Mouse (Mus musculus): ENCODE measurements around the gene Rab31. TPM values are rescaled to one million over a fixed set of nuclear protein-coding genes. Genes with fewer than 3 reads are reported as not detected.

Rab31 gene
- polyA plus RNA-seq, 1 experiment: 60.7 TPM

GRCm38 (mm10) chr17:65806416-65806815, 33.9 kb upstream of the Rab31 start:
- Histone ChIP-seq H3ac (ENCODE audit: control insufficient read depth, insufficient read length) (no peak overlapping the region), H3K79me2 (ENCODE audit: control insufficient read depth, insufficient read depth) (peaks cover 86% of the 10 kb centered on the region), H3K4me2 (ENCODE audit: low read depth) (no peak overlapping the region), H3K4me3 (no peak overlapping the region), H3K36me3 (ENCODE audit: control insufficient read depth, insufficient read depth) (peaks cover 17% of the 10 kb centered on the region), H3K27me3 (ENCODE audit: control insufficient read depth, insufficient read depth, insufficient read length) (no peaks in the 10 kb centered on the region)
- TF ChIP-seq REST (IDR thresholded peaks at IDR 0.05; ENCODE audit: insufficient read depth, insufficient read length): no peak
- TF ChIP-seq TCF3 (IDR thresholded peaks at IDR 0.05; ENCODE audit: insufficient read length, low read depth): no peak
- TF ChIP-seq E2F4 (IDR thresholded peaks at IDR 0.05; ENCODE audit: insufficient read depth): no peak
- no peak for TF ChIP-seq MYOD1 (IDR thresholded peaks at IDR 0.05; ENCODE audit: control insufficient read depth in 1 of 3, insufficient read length in 2 of 3, low read depth in 2 of 3)
- no peak for TF ChIP-seq SRF (IDR thresholded peaks at IDR 0.05; ENCODE audit: control insufficient read depth, insufficient read length, low read depth)
- no peak for TF ChIP-seq POLR2A (IDR thresholded peaks at IDR 0.05; ENCODE audit: insufficient read length, low read depth)
- TF ChIP-seq TCF12 (IDR thresholded peaks at IDR 0.05; ENCODE audit: insufficient read depth, poor library complexity, severe bottlenecking): no peak
- TF ChIP-seq CEBPB (IDR thresholded peaks at IDR 0.05; ENCODE audit: insufficient read depth, poor library complexity, severe bottlenecking): no peak
- no peak for TF ChIP-seq USF1 (IDR thresholded peaks at IDR 0.05; ENCODE audit: low read depth)
- TF ChIP-seq MYOG (IDR thresholded peaks at IDR 0.05; ENCODE audit: control insufficient read depth in 1 of 3, insufficient read depth in 1 of 3, insufficient read length in 2 of 3, low read depth in 2 of 3): no peak
- TF ChIP-seq MAX (IDR thresholded peaks at IDR 0.05; ENCODE audit: low read depth): no peak
- no peak for TF ChIP-seq POLR2AphosphoS2 (IDR thresholded peaks at IDR 0.05; ENCODE audit: insufficient read length, low read depth)

GRCm38 (mm10) chr17:65805966-65806365, 33.4 kb upstream of the Rab31 start:
- TF ChIP-seq TCF12 (IDR thresholded peaks at IDR 0.05; ENCODE audit: insufficient read depth, poor library complexity, severe bottlenecking) (no peak), MAX (IDR thresholded peaks at IDR 0.05; ENCODE audit: low read depth) (no peak), POLR2A (IDR thresholded peaks at IDR 0.05; ENCODE audit: insufficient read length, low read depth) (no peak), SRF (IDR thresholded peaks at IDR 0.05; ENCODE audit: control insufficient read depth, insufficient read length, low read depth) (no peak), E2F4 (IDR thresholded peaks at IDR 0.05; ENCODE audit: insufficient read depth) (no peak), MYOG (IDR thresholded peaks at IDR 0.05; ENCODE audit: control insufficient read depth in 1 of 3, insufficient read depth in 1 of 3, insufficient read length in 2 of 3, low read depth in 2 of 3) (no peak), POLR2AphosphoS2 (IDR thresholded peaks at IDR 0.05; ENCODE audit: insufficient read length, low read depth) (no peak)

GRCm38 (mm10) chr17:65802026-65802425, 29.5 kb upstream of the Rab31 start:
- peaks cover 97% of the 10 kb centered on the region for H3K79me2 ChIP-seq (ENCODE audit: control insufficient read depth, insufficient read depth)
- H3K36me3 ChIP-seq (ENCODE audit: control insufficient read depth, insufficient read depth): no peaks in the 10 kb centered on the region
- no peak for TF ChIP-seq MYOD1 (IDR thresholded peaks at IDR 0.05; ENCODE audit: control insufficient read depth in 1 of 3, insufficient read length in 2 of 3, low read depth in 2 of 3)
- no peak for TF ChIP-seq CEBPB (IDR thresholded peaks at IDR 0.05; ENCODE audit: insufficient read depth, poor library complexity, severe bottlenecking)
- no peak for TF ChIP-seq TCF12 (IDR thresholded peaks at IDR 0.05; ENCODE audit: insufficient read depth, poor library complexity, severe bottlenecking)
- no peak for TF ChIP-seq MAX (IDR thresholded peaks at IDR 0.05; ENCODE audit: low read depth)
- TF ChIP-seq MYOG (IDR thresholded peaks at IDR 0.05; ENCODE audit: control insufficient read depth in 1 of 3, insufficient read depth in 1 of 3, insufficient read length in 2 of 3, low read depth in 2 of 3): no peak
- no peak for TF ChIP-seq POLR2AphosphoS2 (IDR thresholded peaks at IDR 0.05; ENCODE audit: insufficient read length, low read depth)
- no peak for TF ChIP-seq USF1 (IDR thresholded peaks at IDR 0.05; ENCODE audit: low read depth)
- TF ChIP-seq POLR2A (IDR thresholded peaks at IDR 0.05; ENCODE audit: insufficient read length, low read depth): no peak
- no peak for TF ChIP-seq TCF3 (IDR thresholded peaks at IDR 0.05; ENCODE audit: insufficient read length, low read depth)
- TF ChIP-seq E2F4 (IDR thresholded peaks at IDR 0.05; ENCODE audit: insufficient read depth): no peak
- no peak for TF ChIP-seq REST (IDR thresholded peaks at IDR 0.05; ENCODE audit: insufficient read depth, insufficient read length)
- no peak for TF ChIP-seq SRF (IDR thresholded peaks at IDR 0.05; ENCODE audit: control insufficient read depth, insufficient read length, low read depth)

More at GRCm38 (mm10) chr17:65805966-65806365, 33.4 kb upstream of the Rab31 start:
- H3ac ChIP-seq (ENCODE audit: control insufficient read depth, insufficient read length): no peak overlapping the region
- no peak overlapping the region for H3K4me3 ChIP-seq
- H3K27me3 ChIP-seq (ENCODE audit: control insufficient read depth, insufficient read depth, insufficient read length): no peaks in the 10 kb centered on the region
- peaks cover 13% of the 10 kb centered on the region for H3K36me3 ChIP-seq (ENCODE audit: control insufficient read depth, insufficient read depth)
- H3K79me2 ChIP-seq (ENCODE audit: control insufficient read depth, insufficient read depth): peaks cover 91% of the 10 kb centered on the region
- no peak overlapping the region for H3K4me2 ChIP-seq (ENCODE audit: low read depth)

GRCm38 (mm10) chr17:65800451-65800850, 27.9 kb upstream of the Rab31 start:
- TF ChIP-seq MYOG (IDR thresholded peaks at IDR 0.05; ENCODE audit: control insufficient read depth in 1 of 3, insufficient read depth in 1 of 3, insufficient read length in 2 of 3, low read depth in 2 of 3) (no peak), REST (IDR thresholded peaks at IDR 0.05; ENCODE audit: insufficient read depth, insufficient read length) (no peak), E2F4 (IDR thresholded peaks at IDR 0.05; ENCODE audit: insufficient read depth) (no peak), SRF (IDR thresholded peaks at IDR 0.05; ENCODE audit: control insufficient read depth, insufficient read length, low read depth) (no peak), TCF3 (IDR thresholded peaks at IDR 0.05; ENCODE audit: insufficient read length, low read depth) (no peak), POLR2A (IDR thresholded peaks at IDR 0.05; ENCODE audit: insufficient read length, low read depth) (no peak), TCF12 (IDR thresholded peaks at IDR 0.05; ENCODE audit: insufficient read depth, poor library complexity, severe bottlenecking) (no peak), CEBPB (IDR thresholded peaks at IDR 0.05; ENCODE audit: insufficient read depth, poor library complexity, severe bottlenecking) (no peak), POLR2AphosphoS2 (IDR thresholded peaks at IDR 0.05; ENCODE audit: insufficient read length, low read depth) (no peak), MAX (IDR thresholded peaks at IDR 0.05; ENCODE audit: low read depth) (no peak), MYOD1 (IDR thresholded peaks at IDR 0.05; ENCODE audit: control insufficient read depth in 1 of 3, insufficient read length in 2 of 3, low read depth in 2 of 3) (no peak), USF1 (IDR thresholded peaks at IDR 0.05; ENCODE audit: low read depth) (no peak)
- H3K27me3 ChIP-seq (ENCODE audit: control insufficient read depth, insufficient read depth, insufficient read length): no peaks in the 10 kb centered on the region
- no peak overlapping the region for H3ac ChIP-seq (ENCODE audit: control insufficient read depth, insufficient read length)
- no peak overlapping the region for H3K4me3 ChIP-seq
- no peak overlapping the region for H3K4me2 ChIP-seq (ENCODE audit: low read depth)
- H3K79me2 ChIP-seq (ENCODE audit: control insufficient read depth, insufficient read depth): peaks cover 97% of the 10 kb centered on the region
- H3K36me3 ChIP-seq (ENCODE audit: control insufficient read depth, insufficient read depth): no peaks in the 10 kb centered on the region

More at GRCm38 (mm10) chr17:65802026-65802425, 29.5 kb upstream of the Rab31 start:
- Histone ChIP-seq H3K27me3 (ENCODE audit: control insufficient read depth, insufficient read depth, insufficient read length) (no peaks in the 10 kb centered on the region), H3K4me3 (no peak overlapping the region), H3K4me2 (ENCODE audit: low read depth) (no peak overlapping the region), H3ac (ENCODE audit: control insufficient read depth, insufficient read length) (no peak overlapping the region)

Data from myocyte (in vitro differentiated cells).